Mouse (Mus musculus) forebrain, embryonic 14.5 days (tissue): ENCODE measurements at regions not wholly inside any gene's neighbourhood (a gene's known extent, or its start where the extent isn't known, plus 50 kb on each side); places are given as distances from the start of the nearest gene placed in this dataset.
A peak's percentile ranks its signal among the peaks of the same experiment; 100 is the strongest.

ENCODE experiments used
- ATAC-seq: fragments of 200-750 bp; cut with Nextera tagmentation; 2 replicates; pipeline ENCODE4 v1.8.0; 2017; ENCODE audit warnings: mild to moderate bottlenecking, moderate library complexity
- DNase-seq: peaks from one replicate; pipeline ENCODE4 v3.0.0-alpha.2; 2015; ENCODE audit warnings: low spot score
- H3K27ac ChIP-seq: fragments of 300-500 bp; sonication (generic); 2 replicates; pipeline ENCODE4 v1.5.1; 2014; ENCODE audit warnings: low read depth, mild to moderate bottlenecking, control low read depth, low read length, moderate library complexity
- H3K27me3 ChIP-seq: fragments of 300-500 bp; sonication (generic); replicated peaks from 2 replicates; pipeline ENCODE4 v1.6.1; 2014; ENCODE audit warnings: low read length, control low read depth, mixed read lengths; ENCODE audit not compliant: control insufficient read depth, insufficient read depth
- H3K36me3 ChIP-seq: fragments of 300-500 bp; sonication (generic); 2 replicates; pipeline ENCODE4 v1.6.1; 2014; ENCODE audit warnings: low read length, control low read depth; ENCODE audit not compliant: control insufficient read depth, insufficient read depth
- H3K4me1 ChIP-seq: fragments of 300-500 bp; sonication (generic); 2 replicates; pipeline ENCODE4 v1.6.1; 2014; ENCODE audit warnings: antibody characterized with exemption, low read length, control low read depth; ENCODE audit not compliant: control insufficient read depth, insufficient read depth
- H3K4me2 ChIP-seq: fragments of 300-500 bp; sonication (generic); 2 replicates; pipeline ENCODE4 v1.6.1; 2014; ENCODE audit warnings: mild to moderate bottlenecking, control low read depth, low read length
- H3K4me3 ChIP-seq: fragments of 300-500 bp; sonication (generic); 2 replicates; pipeline ENCODE4 v1.5.1; 2014; ENCODE audit warnings: low read depth, low read length, control low read depth
- H3K9ac ChIP-seq: fragments of 300-500 bp; sonication (generic); 2 replicates; pipeline ENCODE4 v1.6.1; 2014; ENCODE audit warnings: mild to moderate bottlenecking, low read length, control low read depth, moderate library complexity
- H3K9me3 ChIP-seq: fragments of 300-500 bp; sonication (generic); replicated peaks from 2 replicates; pipeline ENCODE4 v1.6.1; 2016; ENCODE audit warnings: low read length, control low read depth, mixed read lengths; ENCODE audit not compliant: control insufficient read depth
- WGBS: fragments of 180-500 bp; shearing (Covaris S2); extraction: QIAGEN DNeasy Blood & Tissue Kit; methylation state at CpG from one replicate; pipeline ENCODE4 v1.1.7; 2014; 5-methylcytosine and 5-hydroxymethylcytosine counted together

GRCm38 (mm10) chr14:100842828-100843227 is 357.3 kb downstream of the Prr30 start:
- peak; percentile 14 for DNase-seq
- no peaks in the 10 kb centered on the region for H3K36me3 ChIP-seq

More at GRCm38 (mm10) chr14:100842828-100843227, 357.3 kb downstream of the Prr30 start:
- H3K27me3 ChIP-seq, result no peaks in the 10 kb centered on the region
- no peak for ATAC-seq
- WGBS, result 71% methylated on average over 3 of the region's 3 CpGs
- H3K9me3 ChIP-seq, result no peaks in the 10 kb centered on the region
- no peak overlapping the region for H3K27ac ChIP-seq
- H3K4me2 ChIP-seq, result no peak overlapping the region
- no peak overlapping the region for H3K4me3 ChIP-seq
- no peak overlapping the region for H3K9ac ChIP-seq
- no peaks in the 10 kb centered on the region for H3K4me1 ChIP-seq
